Mouse (Mus musculus): ENCODE results near the gene Irak1bp1.

Gene Irak1bp1

DNA sequence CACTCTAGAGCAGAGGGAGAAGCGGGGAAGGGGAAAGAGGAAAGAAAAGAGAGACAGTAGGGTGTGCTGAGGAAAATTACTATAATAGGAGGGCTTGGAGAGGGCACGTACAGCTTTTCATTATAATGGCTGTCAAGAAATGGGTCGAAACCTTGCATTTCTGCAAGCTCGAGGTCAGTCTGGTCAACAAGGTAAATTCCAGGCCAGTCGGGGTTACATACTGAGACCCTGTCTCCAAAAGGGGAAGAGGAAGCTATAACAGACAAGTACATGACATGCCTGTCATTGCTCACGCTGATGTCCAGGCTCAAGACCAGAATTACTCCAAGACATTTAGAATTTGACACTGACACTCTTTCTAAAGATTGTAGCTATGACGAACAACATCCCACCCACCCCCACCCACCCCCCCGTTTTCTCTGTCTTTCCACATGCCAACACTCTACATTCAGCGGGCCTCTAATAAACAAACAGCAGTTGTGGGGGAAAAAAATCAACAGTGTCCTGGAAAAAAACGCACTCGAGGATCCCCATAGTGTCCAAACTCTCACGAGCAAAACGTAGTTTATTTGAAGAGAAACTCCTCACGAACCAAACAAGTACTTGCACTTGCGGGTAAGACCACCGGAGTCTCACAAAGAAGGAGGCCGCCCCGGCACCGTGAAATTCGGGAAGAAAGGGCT lies at the start of gene Irak1bp1:
Gene Irak1bp1 (plus strand): TSS at position 534 of the 683 bp plus-strand sequence.
- DNase-seq = no peak

DNA sequence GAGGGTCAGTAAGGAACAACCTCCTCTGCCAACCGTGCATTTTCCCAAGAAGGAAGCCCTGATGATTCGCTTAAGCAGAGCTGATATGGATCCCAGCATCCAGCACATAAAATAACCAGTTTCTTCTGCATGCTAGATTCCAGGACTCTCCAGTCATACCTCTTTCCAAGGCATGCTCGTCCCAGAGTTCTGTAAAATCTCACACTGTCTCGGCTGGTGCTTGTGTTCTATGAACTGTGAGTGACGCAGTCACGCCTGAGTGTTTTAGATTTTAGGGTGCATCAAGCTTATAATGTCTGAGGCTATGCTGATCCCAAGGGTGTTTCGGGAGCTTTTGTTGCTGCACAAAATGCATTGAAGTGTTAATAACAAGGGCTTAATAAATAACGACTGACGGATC lies 41.0 kb upstream of the Irak1bp1 start:
- DNase-seq = no peak

- no peak for DNase-seq
These were observed 29.0 kb upstream of the Irak1bp1 start for GRCm38 (mm10) chr9:82800360-82800759.

- no peak for DNase-seq
These were observed 22.2 kb upstream of the Irak1bp1 start for GRCm38 (mm10) chr9:82807129-82807528.

DNA sequence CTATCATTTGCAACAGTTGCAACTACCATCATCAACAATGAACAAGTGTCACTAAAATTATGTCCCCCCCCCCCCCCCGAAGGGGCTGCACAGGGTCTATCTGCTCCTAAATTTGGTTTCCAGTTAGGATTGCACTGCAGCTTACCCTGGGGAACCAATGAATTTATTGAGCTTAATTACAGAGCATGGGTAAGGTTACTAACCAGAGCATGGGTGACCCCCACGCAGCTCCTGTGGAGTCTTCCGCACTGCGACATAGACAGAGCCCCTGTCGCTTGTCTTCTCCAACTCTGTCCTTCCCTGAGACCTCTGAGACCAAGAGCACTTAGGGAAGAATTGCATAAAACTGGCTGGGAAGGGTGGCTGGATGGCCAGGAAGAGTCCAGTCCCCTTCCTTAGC lies 21.7 kb upstream of the Irak1bp1 start:
- DNase-seq = no peak

DNA sequence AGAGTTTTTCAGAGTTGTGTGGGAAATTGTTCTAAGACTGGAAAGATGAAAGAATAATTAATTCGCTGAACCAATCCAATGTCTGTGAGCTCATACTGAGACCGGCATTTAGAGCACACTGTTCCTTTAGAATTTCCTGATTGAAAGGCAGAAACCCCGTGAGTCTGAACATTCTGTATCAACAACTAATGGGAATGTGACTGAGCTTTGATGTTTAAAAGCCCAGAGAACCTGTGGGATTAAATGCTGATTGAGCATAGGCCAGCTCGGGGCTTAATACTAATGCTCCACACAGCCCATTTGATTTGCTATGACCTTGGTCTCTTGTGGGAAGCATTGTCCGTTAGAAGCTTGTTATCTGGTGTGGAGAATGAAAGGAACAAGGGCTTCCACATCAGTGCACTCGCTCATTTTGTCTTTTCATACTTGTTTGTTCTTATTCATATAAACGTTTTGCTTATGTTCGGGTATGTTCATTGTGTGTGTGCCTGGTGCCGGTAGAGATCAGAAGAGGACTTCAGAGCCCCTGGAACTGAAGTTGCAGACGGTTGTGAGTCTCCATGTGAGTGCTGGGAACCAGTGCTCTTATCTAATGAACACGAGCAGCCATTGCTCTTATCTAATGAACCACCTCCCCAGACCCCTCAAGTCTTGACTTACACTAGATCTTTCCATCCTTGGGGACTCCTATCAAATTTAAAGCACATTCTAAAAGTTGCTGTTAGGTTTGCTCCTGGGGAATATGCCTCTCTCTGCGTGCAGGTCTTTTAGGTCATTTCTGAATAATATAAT lies 17.0 kb upstream of the Irak1bp1 start:
- DNase-seq = no peak

DNA sequence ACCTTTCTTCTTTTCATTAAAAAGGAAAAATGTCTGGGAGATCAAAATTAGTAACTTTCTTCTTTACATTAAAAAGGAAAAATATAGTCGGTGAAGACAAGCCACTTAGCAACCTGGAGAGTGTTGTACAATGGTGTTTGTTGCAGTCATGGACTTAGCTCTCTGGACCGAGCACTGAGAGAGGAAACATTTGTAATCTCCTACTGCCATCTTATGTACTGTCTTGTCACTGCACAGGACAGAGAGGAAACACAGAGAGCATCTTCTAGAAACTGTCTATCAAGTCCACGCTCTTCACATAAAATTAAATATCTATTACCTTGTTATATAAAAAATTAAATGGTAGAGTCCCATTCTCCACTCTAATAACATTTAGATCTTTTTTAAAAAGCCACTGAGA lies 14.8 kb upstream of the Irak1bp1 start:
- DNase-seq = no peak

DNA sequence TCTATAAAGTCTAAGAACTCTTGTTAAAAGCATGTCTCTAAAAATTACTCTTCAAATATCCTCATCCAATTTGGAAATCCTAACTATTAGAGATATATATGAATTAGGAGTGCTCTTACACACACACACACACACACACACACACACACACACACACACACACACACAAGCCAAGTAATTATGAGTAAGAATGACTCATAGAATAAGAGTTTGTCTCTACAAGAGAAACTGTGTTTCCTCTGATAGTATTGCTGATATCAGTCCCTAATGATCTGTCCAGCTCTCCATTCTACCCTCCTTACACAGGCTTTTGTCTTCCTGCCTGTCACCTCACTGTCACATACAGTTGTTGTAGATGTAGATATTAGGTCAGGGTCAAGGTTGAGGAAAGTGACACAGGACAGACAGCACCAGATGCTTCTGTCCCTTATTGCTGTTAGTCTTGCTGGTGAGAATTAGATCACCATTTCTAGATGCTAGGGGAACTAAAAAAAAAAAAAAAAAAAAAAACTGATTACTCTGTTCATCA lies 14.0 kb upstream of the Irak1bp1 start:
- no peak for DNase-seq

GRCm38 (mm10) chr9:82826426-82826825 lies 2.9 kb upstream of the Irak1bp1 start:
- DNase-seq = no peak

GRCm38 (mm10) chr9:82829693-82830430 lies 522 bp downstream of the Irak1bp1 start:
- DNase-seq = peak; percentile 91

- DNase-seq = no peak
These were observed 2.6 kb downstream of the Irak1bp1 start for GRCm38 (mm10) chr9:82831891-82832290.

DNA sequence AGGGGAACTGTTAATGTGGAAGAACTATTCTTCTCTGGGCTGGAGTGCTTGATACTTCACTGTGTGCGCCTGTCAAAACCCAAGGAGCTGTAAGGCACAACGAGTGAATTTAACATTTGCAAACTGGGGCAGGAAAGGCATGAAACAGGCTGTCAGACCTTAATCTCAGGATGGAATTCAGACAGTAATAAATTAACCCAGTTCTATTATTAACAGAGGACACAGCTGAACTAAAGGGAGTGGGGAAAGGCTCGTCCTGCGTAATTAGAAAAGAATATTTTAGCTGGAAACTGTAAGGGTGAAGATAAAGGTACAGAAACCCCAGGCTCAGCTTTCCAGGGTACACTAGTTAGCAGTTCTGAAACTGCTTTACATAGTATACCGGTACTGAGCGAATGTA lies 6.6 kb downstream of the Irak1bp1 start:
- DNase-seq = no peak

- DNase-seq = no peak
These were observed 13.3 kb downstream of the Irak1bp1 start for GRCm38 (mm10) chr9:82842671-82843070.

GRCm38 (mm10) chr9:82854040-82854439 lies 24.7 kb downstream of the Irak1bp1 start:
- DNase-seq = no peak

GRCm38 (mm10) chr9:82854973-82855614 lies 25.8 kb downstream of the Irak1bp1 start:
- peak; percentile 36 for DNase-seq

- peak; percentile 25 for DNase-seq
These were observed 26.9 kb downstream of the Irak1bp1 start for GRCm38 (mm10) chr9:82856241-82856640.

DNA sequence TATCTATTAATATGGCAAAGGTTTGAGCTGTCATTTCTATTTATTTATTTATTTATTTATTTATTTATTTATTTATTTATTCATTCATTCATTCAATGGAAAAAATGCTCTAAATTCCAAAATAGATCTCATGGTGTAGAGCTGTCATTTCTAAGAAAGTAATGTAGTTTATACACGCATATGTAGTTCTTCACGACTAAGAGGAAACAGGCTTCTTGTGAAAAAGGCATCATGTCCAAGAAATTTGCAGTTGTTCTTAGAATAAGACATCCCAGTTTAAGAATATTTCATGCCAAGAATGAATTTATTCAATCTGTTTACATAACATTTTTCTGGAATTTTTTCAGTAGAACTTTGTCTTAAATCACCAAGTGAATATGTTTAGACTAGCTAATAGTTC lies 31.5 kb downstream of the Irak1bp1 start:
- no peak for DNase-seq

- DNase-seq = no peak
These were observed 32.0 kb downstream of the Irak1bp1 start for GRCm38 (mm10) chr9:82861316-82861715.

GRCm38 (mm10) chr9:82861775-82862430 lies 32.6 kb downstream of the Irak1bp1 start:
- no peak for DNase-seq

GRCm38 (mm10) chr9:82866121-82866520 lies 36.8 kb downstream of the Irak1bp1 start:
- DNase-seq = no peak

GRCm38 (mm10) chr9:82867698-82868097 lies 38.4 kb downstream of the Irak1bp1 start:
- DNase-seq = no peak

- DNase-seq = no peak
These were observed 47.7 kb downstream of the Irak1bp1 start for GRCm38 (mm10) chr9:82877078-82877477.

All from layer of hippocampus, adult 9-11 months (tissue).